Comparison of ENCODE assay signal across 8 mouse cellular contexts in the genomic region with DNA sequence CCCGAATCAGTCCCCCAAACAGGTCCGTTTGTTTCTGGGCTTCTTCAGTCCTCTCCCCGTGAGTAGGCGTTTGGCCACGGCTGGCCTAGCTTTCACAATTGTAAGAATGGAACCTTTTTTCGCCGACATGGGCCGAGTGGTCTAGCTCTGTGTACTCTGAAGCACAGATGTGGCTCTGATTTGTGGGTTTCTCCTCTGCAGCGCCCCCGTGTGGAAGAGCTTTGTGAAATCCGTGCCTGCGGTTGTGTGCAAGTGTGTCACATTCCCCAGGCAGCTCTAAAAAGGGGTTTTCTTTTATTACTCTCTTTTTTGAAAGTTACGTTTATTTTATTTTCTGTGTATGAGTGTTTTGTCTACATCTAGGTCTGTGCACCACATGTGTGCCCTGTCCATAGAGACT. TPM values are rescaled to one million over a fixed set of nuclear protein-coding genes. Genes with fewer than 3 reads are reported as not detected.
DNase-seq lines count a peak whose midpoint lies in the region; TF ChIP-seq lines count a peak whose summit lies in the region.

No protein-coding gene starts in this region.

- H3K9ac ChIP-seq in CH12.LX (ENCODE audit: insufficient read depth, low read depth), result no peak overlapping the region

- H3K9me3 ChIP-seq in CH12.LX (replicated peaks; ENCODE audit: low read length), result no peaks in the 10 kb centered on the region
- no peaks in the 10 kb centered on the region for H3K9me3 ChIP-seq in limb, embryonic 10.5 days (replicated peaks)

- peaks cover 0 to 64% of the 10 kb centered on the region in 2 experiments for H3K36me3 ChIP-seq in CH12.LX (replicated peaks in 1 of 2; ENCODE audit: control insufficient read depth in 1 of 2, insufficient read depth in 1 of 2, low read length in 1 of 2)
- no peaks in the 10 kb centered on the region for H3K36me3 ChIP-seq in limb, embryonic 10.5 days

- in situ Hi-C loops in CH12.LX (cut with MboI; ENCODE audit: low pct_ligation_motif_present, low pct_unique_long_range_greater_than_20kb, low sequenced_read_pairs), result no loop called here

- H3K4me2 ChIP-seq in CH12.LX (ENCODE audit: insufficient read depth, low read depth, poor library complexity, severe bottlenecking), result no peak overlapping the region

- WGBS in limb, embryonic 10.5 days, result 25% methylated on average over 13 of the region's 13 CpGs

- H3K27me3 ChIP-seq in CH12.LX (replicated peaks), result no peaks in the 10 kb centered on the region
- peaks cover 89% of the 10 kb centered on the region for H3K27me3 ChIP-seq in limb, embryonic 10.5 days (ENCODE audit: low read depth, poor library complexity, severe bottlenecking)

- peak; percentile 41 for TF ChIP-seq RAD21 in CH12.LX (IDR thresholded peaks at IDR 0.05; ENCODE audit: low read depth, low read length)

- H3K79me2 ChIP-seq in CH12.LX (replicated peaks; ENCODE audit: control insufficient read depth, extremely low read depth, insufficient read depth, poor library complexity, severe bottlenecking), result no peaks in the 10 kb centered on the region

- no peak for TF ChIP-seq POLR2A in CH12.LX (IDR thresholded peaks at IDR 0.05; ENCODE audit: low read depth, low read length)

- peaks cover 5 to 16% of the 10 kb centered on the region in 2 experiments for H3K4me1 ChIP-seq in CH12.LX (ENCODE audit: control insufficient read depth in 1 of 2, insufficient read depth in 2 of 2)
- peaks cover 34% of the 10 kb centered on the region for H3K4me1 ChIP-seq in limb, embryonic 10.5 days

- no peak for TF ChIP-seq EP300 in CH12.LX (IDR thresholded peaks at IDR 0.05; ENCODE audit: low read length)

- H3K27ac ChIP-seq in CH12.LX (ENCODE audit: insufficient read depth, low read depth), result no peak overlapping the region
- H3K27ac ChIP-seq in limb, embryonic 10.5 days, result no peak overlapping the region

- no peak overlapping the region for H3K4me3 ChIP-seq in CH12.LX (replicated peaks in 1 of 3; ENCODE audit: low read depth in 2 of 3, low read length in 2 of 3, poor library complexity in 1 of 3)
- H3K4me3 ChIP-seq in limb, embryonic 10.5 days, result no peak overlapping the region

- TF ChIP-seq CTCF in CH12.LX (conservative IDR thresholded peaks at IDR 0.05 in 1 of 2, IDR thresholded peaks at IDR 0.05 in 1 of 2; ENCODE audit: low read depth in 2 of 2, low read length in 2 of 2), result peak; percentile 46 to 76

- peak; percentile 50 for DNase-seq in kidney, adult 9 months
- no peak for DNase-seq in kidney, adult 11 months
- peak; percentile 82 to 83 for DNase-seq in B cell, adult 2 months
- peak; percentile 78 for DNase-seq in CH12.LX (ENCODE audit: extremely low read depth)
- DNase-seq in c-Kit-positive CD71-positive TER-119-negative erythroid progenitor cells, embryonic 14.5 days (ENCODE audit: low read depth), result peak; percentile 56
- peak; percentile 82 for DNase-seq in limb, embryonic 10.5 days (ENCODE audit: low spot score)
- peak; percentile 32 to 44 for DNase-seq in spleen, postnatal 36 days (ENCODE audit: low spot score in 2 of 2)
- DNase-seq in urinary bladder, postnatal 10 days (ENCODE audit: low spot score), result no peak

- dilution Hi-C loops in CH12.LX (cut with MboI; ENCODE audit: extremely low pct_ligation_motif_present, extremely low pct_unique_long_range_greater_than_20kb, low sequenced_read_pairs), result no loop called here

TF ChIP-seq in CH12.LX, 34 proteins besides CTCF, POLR2A, EP300 and RAD21:
- TF ChIP-seq TBP (conservative IDR thresholded peaks at IDR 0.05; ENCODE audit: low read depth, low read length), result no peak
- TF ChIP-seq SMC3 (IDR thresholded peaks at IDR 0.05; ENCODE audit: low read depth, low read length), result peak; percentile 71

RNA-seq across cellular contexts. Expression of a gene that starts 7.9 kb away (rescaled TPM):
- total RNA-seq in CH12.LX (2012; rRNA removed) (5.5 and 13.5 TPM in 2 replicates), CH12.LX (2014; rRNA removed) (1.0 and 1.2 TPM in 2 replicates)
- 2.4 and 2.7 TPM in 2 replicates for polyA plus RNA-seq in CH12.LX (2012; ENCODE audit: insufficient read length, low read depth)
- polyA plus RNA-seq in limb, embryonic 10.5 days (2016; fragmentation: Nextera tagmentation; extraction: Ambion mirVana), result 2.0 and 5.0 TPM in 2 replicates

RNA-seq across cellular contexts. Expression of a gene that starts 10.2 kb away (rescaled TPM):
- total RNA-seq in CH12.LX (2012; rRNA removed) (0.08 and 0.17 TPM in 2 replicates), CH12.LX (2014; rRNA removed) (0.05 TPM in 1 of 2 replicates, not detected in the other)
- polyA plus RNA-seq in CH12.LX (2012; ENCODE audit: insufficient read length, low read depth), result 0.06 and 0.12 TPM in 2 replicates
- 0.06 TPM in 1 of 2 replicates, not detected in the other for polyA plus RNA-seq in limb, embryonic 10.5 days (2016; fragmentation: Nextera tagmentation; extraction: Ambion mirVana)

RNA-seq across cellular contexts. Expression of a gene that starts 11.9 kb away (rescaled TPM):
- total RNA-seq in CH12.LX (2012; rRNA removed) (2.9 and 3.9 TPM in 2 replicates), CH12.LX (2014; rRNA removed) (4.9 and 5.2 TPM in 2 replicates)
- 2.1 and 2.5 TPM in 2 replicates for polyA plus RNA-seq in CH12.LX (2012; ENCODE audit: insufficient read length, low read depth)
- 2.1 and 3.0 TPM in 2 replicates for polyA plus RNA-seq in limb, embryonic 10.5 days (2016; fragmentation: Nextera tagmentation; extraction: Ambion mirVana)

RNA-seq across cellular contexts. Expression of a gene that starts 25.9 kb away (rescaled TPM):
- 128 and 140 TPM in 2 replicates for total RNA-seq in CH12.LX (2012; rRNA removed)
- 131 and 167 TPM in 2 replicates for total RNA-seq in CH12.LX (2014; rRNA removed)
- polyA plus RNA-seq in CH12.LX (2012; ENCODE audit: insufficient read length, low read depth), result 104 and 120 TPM in 2 replicates
- polyA plus RNA-seq in limb, embryonic 10.5 days (2016; fragmentation: Nextera tagmentation; extraction: Ambion mirVana), result 234 and 258 TPM in 2 replicates

RNA-seq across cellular contexts. Expression of a gene that starts 25.9 kb away (rescaled TPM):
- total RNA-seq in CH12.LX (2012; rRNA removed), result 104 and 149 TPM in 2 replicates
- total RNA-seq in CH12.LX (2014; rRNA removed), result 40.2 and 43.4 TPM in 2 replicates
- polyA plus RNA-seq in CH12.LX (2012; ENCODE audit: insufficient read length, low read depth), result 43.2 and 47.4 TPM in 2 replicates
- 56.5 and 57.6 TPM in 2 replicates for polyA plus RNA-seq in limb, embryonic 10.5 days (2016; fragmentation: Nextera tagmentation; extraction: Ambion mirVana)

Comparison
In these comparisons a context has a peak if more than half of its experiments do, and no peak if none do; other contexts are left out.
1. DNase-seq: peak in kidney, adult 9 months (single experiment), B cell, adult 2 months (2 of 2), CH12.LX (single experiment), c-Kit-positive CD71-positive TER-119-negative erythroid progenitor cells, embryonic 14.5 days (single experiment), limb, embryonic 10.5 days (single experiment) and spleen, postnatal 36 days (2 of 2); none in kidney, adult 11 months (single experiment) and urinary bladder, postnatal 10 days (single experiment).